12 mouse cellular contexts compared by ENCODE assay signal in the genomic region with DNA sequence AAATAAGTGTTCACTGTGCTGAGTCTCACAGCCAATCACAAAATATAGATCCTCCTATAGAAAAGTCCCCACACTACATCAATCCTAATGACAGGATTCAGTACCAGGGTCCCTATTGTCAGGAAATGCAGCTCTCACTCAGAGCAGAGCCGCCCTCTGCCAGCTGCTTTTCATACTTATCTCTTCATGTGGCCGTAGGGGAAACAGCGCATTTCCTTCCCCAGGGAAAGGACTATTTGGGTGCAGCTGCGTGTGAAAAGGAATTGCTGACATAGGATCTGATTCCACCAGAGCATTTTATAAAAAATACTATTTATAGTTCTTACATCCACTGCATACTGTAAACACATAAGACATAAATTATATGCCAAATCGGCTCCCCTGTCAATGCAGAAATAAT.
DNase-seq lines count a peak whose midpoint lies in the region; ATAC-seq and TF ChIP-seq lines count a peak whose summit lies in the region.
"Had no signal": no experiment of that assay in that cellular context is flagged by ENCODE, and none has a peak within 500 bp of the region (broad histone marks: within the 10 kb centered on the region; RNA-seq: fewer than 3 reads in every experiment).

No protein-coding gene starts in this region.

- H3K4me1 ChIP-seq in lung, embryonic 15.5 days, result no peaks in the 10 kb centered on the region
- H3K4me1 ChIP-seq in lung, postnatal 0 days (ENCODE audit: insufficient read depth, low read depth, low read length), result no peaks in the 10 kb centered on the region
- peaks cover 4% of the 10 kb centered on the region for H3K4me1 ChIP-seq in neural tube, embryonic 13.5 days (replicated peaks)
- no peaks in the 10 kb centered on the region for H3K4me1 ChIP-seq in thymus, adult 2 months (replicated peaks; ENCODE audit: control insufficient read depth, insufficient read depth, low read length)
- H3K4me1 ChIP-seq: limb, embryonic 15.5 days had no signal

- WGBS in lung, embryonic 15.5 days, result 15% methylated on average over 5 of the region's 5 CpGs
- 15% methylated on average over 5 of the region's 5 CpGs for WGBS in lung, postnatal 0 days
- WGBS in neural tube, embryonic 13.5 days, result 22% methylated on average over 5 of the region's 5 CpGs
- WGBS in thymus, adult 2 months, result 11% methylated on average over 5 of the region's 5 CpGs

- peak; percentile 55; the same call in 1 of the 2 replicates for ATAC-seq in lung, embryonic 15.5 days (ENCODE audit: borderline replicate concordance, extremely low read depth, low FRiP score, low TSS enrichment)
- peak; percentile 55 for ATAC-seq in lung, postnatal 0 days
- peak; percentile 71; the same call in 1 of the 2 replicates for ATAC-seq in neural tube, embryonic 13.5 days (ENCODE audit: low read depth)

- H3K9ac ChIP-seq in lung, embryonic 15.5 days, result no peak overlapping the region
- H3K9ac ChIP-seq in lung, postnatal 0 days (replicated peaks; ENCODE audit: low read depth), result no peak overlapping the region
- H3K9ac ChIP-seq in neural tube, embryonic 13.5 days, result no peak overlapping the region
- H3K9ac ChIP-seq: limb, embryonic 15.5 days had no signal

- no peaks in the 10 kb centered on the region for H3K9me3 ChIP-seq in lung, embryonic 15.5 days
- H3K9me3 ChIP-seq in lung, postnatal 0 days (ENCODE audit: low read length), result no peaks in the 10 kb centered on the region
- no peaks in the 10 kb centered on the region for H3K9me3 ChIP-seq in neural tube, embryonic 13.5 days
- H3K9me3 ChIP-seq: limb, embryonic 15.5 days had no signal

- no peaks in the 10 kb centered on the region for H3K27me3 ChIP-seq in lung, embryonic 15.5 days
- H3K27me3 ChIP-seq in lung, postnatal 0 days (replicated peaks; ENCODE audit: insufficient read depth, low read length), result no peaks in the 10 kb centered on the region
- no peaks in the 10 kb centered on the region for H3K27me3 ChIP-seq in neural tube, embryonic 13.5 days
- H3K27me3 ChIP-seq in thymus, adult 2 months (ENCODE audit: control insufficient read depth, insufficient read depth, low read length), result no peaks in the 10 kb centered on the region
- H3K27me3 ChIP-seq: limb, embryonic 15.5 days had no signal

- H3K36me3 ChIP-seq in lung, embryonic 15.5 days, result no peaks in the 10 kb centered on the region
- no peaks in the 10 kb centered on the region for H3K36me3 ChIP-seq in lung, postnatal 0 days (ENCODE audit: insufficient read depth, low read length)
- H3K36me3 ChIP-seq in neural tube, embryonic 13.5 days, result no peaks in the 10 kb centered on the region
- no peaks in the 10 kb centered on the region for H3K36me3 ChIP-seq in thymus, adult 2 months (ENCODE audit: control insufficient read depth, insufficient read depth, low read length)
- H3K36me3 ChIP-seq: limb, embryonic 15.5 days had no signal

- TF ChIP-seq POLR2A in thymus, adult 2 months (IDR thresholded peaks at IDR 0.05; ENCODE audit: control insufficient read depth, extremely low read depth, insufficient read depth, low read length, poor library complexity), result no peak

- peak; percentile 63 for TF ChIP-seq EP300 in lung, postnatal 0 days (IDR thresholded peaks at IDR 0.05)

- H3K27ac ChIP-seq in lung, embryonic 15.5 days, result no peak overlapping the region
- no peak overlapping the region for H3K27ac ChIP-seq in lung, postnatal 0 days (ENCODE audit: low read length)
- H3K27ac ChIP-seq in neural tube, embryonic 13.5 days (replicated peaks), result no peak overlapping the region
- no peak overlapping the region for H3K27ac ChIP-seq in thymus, adult 2 months (ENCODE audit: control insufficient read depth, insufficient read depth, low read length)
- H3K27ac ChIP-seq: limb, embryonic 15.5 days had no signal

- no peak overlapping the region for H3K4me2 ChIP-seq in lung, embryonic 15.5 days
- no peak overlapping the region for H3K4me2 ChIP-seq in lung, postnatal 0 days (replicated peaks; ENCODE audit: low read depth, low read length)
- H3K4me2 ChIP-seq in neural tube, embryonic 13.5 days, result no peak overlapping the region
- H3K4me2 ChIP-seq: limb, embryonic 15.5 days had no signal

- DNase-seq in embryo, embryonic 10 days (ENCODE audit: low spot score), result peak; percentile 4
- no peak for DNase-seq in embryo, embryonic 9.5 days (ENCODE audit: extremely low spot score)
- no peak for DNase-seq in lung, postnatal 25 days (ENCODE audit: low spot score)
- DNase-seq in lung, postnatal 0 days (ENCODE audit: low spot score), result peak; percentile 55
- DNase-seq in thymus, adult 2 months, result no peak
- no peak for DNase-seq in left cerebral cortex, adult 11 months (ENCODE audit: low spot score)
- DNase-seq: cerebellum, postnatal 25 days; kidney, adult 8-10 months had no signal

- no peak overlapping the region for H3K4me3 ChIP-seq in lung, embryonic 15.5 days
- H3K4me3 ChIP-seq in lung, postnatal 0 days (ENCODE audit: low read depth, low read length), result no peak overlapping the region
- H3K4me3 ChIP-seq in neural tube, embryonic 13.5 days, result no peak overlapping the region
- no peak overlapping the region for H3K4me3 ChIP-seq in thymus, adult 2 months (ENCODE audit: control insufficient read depth, insufficient read depth, low read length)
- H3K4me3 ChIP-seq: limb, embryonic 15.5 days; myocyte had no signal

- peak; percentile 18 for TF ChIP-seq CTCF in lung, postnatal 0 days (IDR thresholded peaks at IDR 0.05)
- no peak for TF ChIP-seq CTCF in thymus, adult 2 months (IDR thresholded peaks at IDR 0.05; ENCODE audit: borderline replicate concordance, control insufficient read depth, extremely low read depth, insufficient read depth, low read length, poor library complexity)

Comparison
In these comparisons a context has a peak if more than half of its experiments do, and no peak if none do; other contexts are left out.
1. DNase-seq: peak in embryo, embryonic 10 days (single experiment) and lung, postnatal 0 days (single experiment); none in embryo, embryonic 9.5 days (single experiment), lung, postnatal 25 days (single experiment), thymus, adult 2 months (single experiment) and left cerebral cortex, adult 11 months (single experiment).
2. Peak in every context shown above with its lines, with median percentiles within 50 percentile points of each other: ATAC-seq.